Mouse (Mus musculus): ENCODE results near the gene Serpina9.
A peak's percentile ranks its signal among the peaks of the same experiment; 100 is the strongest.

Gene Serpina9

GRCm38 (mm10) chr12:104013620-104014019, at the start of gene Serpina9:
Serpina9 (minus strand) TSS chr12:104013755.
- DNase-seq = no peak

GRCm38 (mm10) chr12:104061862-104062261, 48.3 kb upstream of the Serpina9 start:
- no peak for DNase-seq

GRCm38 (mm10) chr12:104060126-104060525, 46.6 kb upstream of the Serpina9 start:
- DNase-seq = no peak

GRCm38 (mm10) chr12:104057531-104057930, 44.0 kb upstream of the Serpina9 start:
- DNase-seq = no peak

- DNase-seq = peak; percentile 40
These were observed 43.5 kb upstream of the Serpina9 start for GRCm38 (mm10) chr12:104057050-104057449.

GRCm38 (mm10) chr12:104055755-104056154, 42.2 kb upstream of the Serpina9 start:
- no peak for DNase-seq

GRCm38 (mm10) chr12:104053995-104054394, 40.4 kb upstream of the Serpina9 start:
- DNase-seq = no peak

- DNase-seq = no peak
These were observed 32.2 kb upstream of the Serpina9 start for GRCm38 (mm10) chr12:104045713-104046112.

GRCm38 (mm10) chr12:104044343-104044742, 30.8 kb upstream of the Serpina9 start, which contains the start of gene Serpina12:
Serpina12 (minus strand) TSS chr12:104044443.
- no peak for DNase-seq

GRCm38 (mm10) chr12:104042753-104043152, 29.2 kb upstream of the Serpina9 start:
- no peak for DNase-seq

GRCm38 (mm10) chr12:104041401-104041800, 27.8 kb upstream of the Serpina9 start:
- no peak for DNase-seq

- no peak for DNase-seq
These were observed 24.6 kb upstream of the Serpina9 start for GRCm38 (mm10) chr12:104038181-104038580.

GRCm38 (mm10) chr12:104033752-104034151, 20.2 kb upstream of the Serpina9 start:
- DNase-seq = no peak

- no peak for DNase-seq
These were observed 16.4 kb upstream of the Serpina9 start for GRCm38 (mm10) chr12:104029986-104030385.

- DNase-seq = no peak
These were observed 1.7 kb upstream of the Serpina9 start for GRCm38 (mm10) chr12:104015280-104015679.

GRCm38 (mm10) chr12:104004689-104005088, 8.9 kb downstream of the Serpina9 start:
- DNase-seq = no peak

- no peak for DNase-seq
These were observed 10.3 kb downstream of the Serpina9 start for GRCm38 (mm10) chr12:104003238-104003612.

- no peak for DNase-seq
These were observed 10.9 kb downstream of the Serpina9 start for GRCm38 (mm10) chr12:104002569-104003237.

- DNase-seq = no peak
These were observed 13.0 kb downstream of the Serpina9 start for GRCm38 (mm10) chr12:104000594-104000993.

- no peak for DNase-seq
These were observed 13.9 kb downstream of the Serpina9 start for GRCm38 (mm10) chr12:103999611-104000010.

GRCm38 (mm10) chr12:103996513-103996912, 17.0 kb downstream of the Serpina9 start:
- no peak for DNase-seq

- peak; percentile 80 for DNase-seq
These were observed 18.1 kb downstream of the Serpina9 start for GRCm38 (mm10) chr12:103995292-103996072.

- no peak for DNase-seq
These were observed 20.6 kb downstream of the Serpina9 start for GRCm38 (mm10) chr12:103992945-103993344.

- no peak for DNase-seq
These were observed 23.7 kb downstream of the Serpina9 start, which contains the start of gene Serpina11 for GRCm38 (mm10) chr12:103989857-103990256. Serpina11 (minus strand) TSS chr12:103989957.
